Comparison of ENCODE assay signal across 8 mouse cellular contexts in the genomic region with DNA sequence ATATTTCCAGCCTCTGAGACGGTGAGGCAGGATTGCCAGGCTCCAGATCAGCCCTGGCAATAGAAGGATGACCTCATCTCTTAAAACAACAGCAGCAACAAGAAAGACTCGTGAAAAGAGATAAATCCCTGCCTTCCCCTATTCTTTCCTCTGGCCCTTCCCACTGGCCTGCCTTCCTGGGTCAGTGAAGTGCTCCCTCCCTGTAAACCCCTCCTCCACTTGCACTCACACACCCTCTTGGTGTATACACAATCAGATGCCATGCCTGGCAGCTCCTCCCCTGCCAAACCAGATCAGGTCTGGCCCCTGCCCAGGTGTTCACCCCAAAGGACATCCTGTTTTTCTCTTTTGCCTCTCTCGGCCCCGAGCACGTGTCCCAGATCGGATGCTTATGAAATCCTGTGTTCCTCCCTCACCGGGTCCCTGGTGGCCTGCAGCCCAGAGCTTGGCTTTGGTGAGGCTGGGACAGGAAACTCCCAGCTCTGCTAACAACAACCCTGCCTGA. TPM values are rescaled to one million over a fixed set of nuclear protein-coding genes. Genes with fewer than 3 reads are reported as not detected.
DNase-seq lines count a peak whose midpoint lies in the region; ATAC-seq and TF ChIP-seq lines count a peak whose summit lies in the region.
"Had no signal": no experiment of that assay in that cellular context is flagged by ENCODE, and none has a peak within 500 bp of the region (broad histone marks: within the 10 kb centered on the region; RNA-seq: fewer than 3 reads in every experiment).

No protein-coding gene starts in this region.

- WGBS in cerebellum, adult 2 months = 49% methylated on average over 7 of the region's 7 CpGs

- H3K4me3 ChIP-seq in cerebellum, adult 2 months (replicated peaks; ENCODE audit: insufficient read depth, low read depth, low read length) = no peak overlapping the region
- H3K4me3 ChIP-seq: limb, embryonic 13.5 days had no signal

- ATAC-seq in common myeloid progenitor, adult 5-6 weeks (replicated peaks; ENCODE audit: low read depth, poor library complexity, severe bottlenecking) = peak; percentile 65

- H3K27me3 ChIP-seq in cerebellum, adult 2 months (ENCODE audit: control insufficient read depth, insufficient read depth, low read length) = no peaks in the 10 kb centered on the region
- H3K27me3 ChIP-seq: limb, embryonic 13.5 days had no signal

- peak; percentile 77 for DNase-seq in MN1 (ENCODE audit: low spot score)
- DNase-seq in heart, postnatal 4 days = peak; percentile 73
- peak; percentile 77 for DNase-seq in lung, postnatal 14 days
- DNase-seq in thymus, postnatal 4 days = peak; percentile 36
- DNase-seq in cerebellum, adult 2 months = no peak
- no peak for DNase-seq in cerebellum, adult 11-12 months

- no peak for TF ChIP-seq CTCF in cerebellum, adult 2 months (IDR thresholded peaks at IDR 0.05; ENCODE audit: borderline replicate concordance, insufficient read depth, low read depth, low read length)

- no peak for TF ChIP-seq POLR2A in cerebellum, adult 2 months (IDR thresholded peaks at IDR 0.05; ENCODE audit: borderline replicate concordance, insufficient read depth, low read length)

- no peaks in the 10 kb centered on the region for H3K4me1 ChIP-seq in cerebellum, adult 2 months (ENCODE audit: control insufficient read depth, insufficient read depth, low read length)

- no peak overlapping the region for H3K27ac ChIP-seq in cerebellum, adult 2 months (ENCODE audit: insufficient read depth, low read length)
- H3K27ac ChIP-seq: limb, embryonic 13.5 days had no signal

RNA-seq across cellular contexts. Expression of a gene that starts 16.1 kb away (rescaled TPM):
- total RNA-seq in common myeloid progenitor, adult 5-6 weeks (2017) = not detected in 2 replicates
- not detected for total RNA-seq in heart, postnatal 4 days (2021)
- 124 and 142 TPM in 2 replicates for polyA plus RNA-seq in cerebellum, adult 2 months (2012; rRNA removed)

RNA-seq across cellular contexts. Expression of a gene that starts 16.5 kb away (rescaled TPM):
- total RNA-seq in common myeloid progenitor, adult 5-6 weeks (2017) = not detected in 2 replicates
- total RNA-seq in heart, postnatal 4 days (2021) = 1 to 10 TPM; 2.9 TPM
- 1.1 TPM in 2 replicates for polyA plus RNA-seq in cerebellum, adult 2 months (2012; rRNA removed)

RNA-seq across cellular contexts. Expression of a gene that starts 27.9 kb away (rescaled TPM):
- 45.6 and 61.9 TPM in 2 replicates for total RNA-seq in common myeloid progenitor, adult 5-6 weeks (2017)
- total RNA-seq in heart, postnatal 4 days (2021) = 10 to 100 TPM; 70.5 to 75.6 TPM
- polyA plus RNA-seq in cerebellum, adult 2 months (2012; rRNA removed) = 205 and 208 TPM in 2 replicates

RNA-seq across cellular contexts. Expression of a gene that starts 37.5 kb away (rescaled TPM):
- 3.3 and 3.7 TPM in 2 replicates for total RNA-seq in common myeloid progenitor, adult 5-6 weeks (2017)
- 10 to 100 TPM; 42.3 to 42.6 TPM for total RNA-seq in heart, postnatal 4 days (2021)
- polyA plus RNA-seq in cerebellum, adult 2 months (2012; rRNA removed) = 11.1 and 12.1 TPM in 2 replicates

RNA-seq across cellular contexts. Expression of a gene that starts 54.5 kb away (rescaled TPM):
- 3.7 and 4.3 TPM in 2 replicates for total RNA-seq in common myeloid progenitor, adult 5-6 weeks (2017)
- total RNA-seq in heart, postnatal 4 days (2021) = 10 to 100 TPM; 24.9 to 27.4 TPM
- polyA plus RNA-seq in cerebellum, adult 2 months (2012; rRNA removed) = 10.7 and 11.9 TPM in 2 replicates

Comparison
In these comparisons a context has a peak if more than half of its experiments do, and no peak if none do; other contexts are left out.
1. DNase-seq: peak in MN1 (single experiment), heart, postnatal 4 days (single experiment), lung, postnatal 14 days (single experiment) and thymus, postnatal 4 days (single experiment); none in cerebellum, adult 2 months (0 of 2) and cerebellum, adult 11-12 months (single experiment).